Mouse (Mus musculus) kidney, embryonic 14.5 days (tissue): ENCODE measurements around the gene Pbx2. TPM values are rescaled to one million over a fixed set of nuclear protein-coding genes. Genes with fewer than 3 reads are reported as not detected.

Experiments used
- ATAC-seq: fragments of 200-750 bp; cut with Nextera tagmentation; 2 replicates; pipeline ENCODE4 v1.8.0; 2017; ENCODE audit warnings: moderate number of reproducible peaks, mild to moderate bottlenecking, moderate TSS enrichment, moderate library complexity; ENCODE audit not compliant: low FRiP score, low TSS enrichment
- H3K27ac ChIP-seq: fragments of 300-500 bp; sonication (generic); 2 replicates; pipeline ENCODE4 v1.5.1; 2014; ENCODE audit warnings: low read depth, mild to moderate bottlenecking, low read length, moderate library complexity, mixed read lengths
- H3K27me3 ChIP-seq: fragments of 300-500 bp; sonication (generic); 2 replicates; pipeline ENCODE4 v1.6.1; 2014; ENCODE audit warnings: mild to moderate bottlenecking, low read length; ENCODE audit not compliant: control insufficient read depth, insufficient read depth
- H3K36me3 ChIP-seq: fragments of 300-500 bp; sonication (generic); 2 replicates; pipeline ENCODE4 v1.6.1; 2014; ENCODE audit warnings: low read length, mixed read lengths; ENCODE audit not compliant: control insufficient read depth, insufficient read depth
- H3K4me1 ChIP-seq: fragments of 300-500 bp; sonication (generic); 2 replicates; pipeline ENCODE4 v1.6.1; 2014; ENCODE audit warnings: low read length, mixed read lengths; ENCODE audit not compliant: control insufficient read depth, insufficient read depth
- H3K4me2 ChIP-seq: fragments of 300-500 bp; sonication (generic); replicated peaks from 2 replicates; pipeline ENCODE4 v1.6.1; 2014; ENCODE audit warnings: low read depth, mild to moderate bottlenecking, low read length
- H3K4me3 ChIP-seq: fragments of 300-500 bp; sonication (generic); 2 replicates; pipeline ENCODE4 v1.5.1; 2014; ENCODE audit warnings: mild to moderate bottlenecking, low read length
- H3K9ac ChIP-seq: fragments of 300-500 bp; sonication (generic); 2 replicates; pipeline ENCODE4 v1.6.1; 2014; ENCODE audit warnings: low read depth, mild to moderate bottlenecking, low read length, moderate library complexity
- H3K9me3 ChIP-seq: fragments of 300-500 bp; sonication (generic); 2 replicates; pipeline ENCODE4 v1.6.1; 2016; ENCODE audit warnings: low read length; ENCODE audit not compliant: control insufficient read depth
- WGBS: fragments of 180-500 bp; shearing (Covaris S2); extraction: QIAGEN DNeasy Blood & Tissue Kit; methylation state at CpG from one replicate; pipeline ENCODE4 v1.1.7; 2014; 5-methylcytosine and 5-hydroxymethylcytosine counted together
- polyA plus RNA-seq: library from polyadenylated mRNA; unstranded; fragments of >200 nt; fragmentation: Nextera tagmentation; extraction: Ambion mirVana; gene quantifications from 2 replicates; pipeline ENCODE4 v1.2.1, GENCODE M21; 2014

The Pbx2 gene
- polyA plus RNA-seq, 1 experiment from 2014 or later = 17.8 TPM

DNA sequence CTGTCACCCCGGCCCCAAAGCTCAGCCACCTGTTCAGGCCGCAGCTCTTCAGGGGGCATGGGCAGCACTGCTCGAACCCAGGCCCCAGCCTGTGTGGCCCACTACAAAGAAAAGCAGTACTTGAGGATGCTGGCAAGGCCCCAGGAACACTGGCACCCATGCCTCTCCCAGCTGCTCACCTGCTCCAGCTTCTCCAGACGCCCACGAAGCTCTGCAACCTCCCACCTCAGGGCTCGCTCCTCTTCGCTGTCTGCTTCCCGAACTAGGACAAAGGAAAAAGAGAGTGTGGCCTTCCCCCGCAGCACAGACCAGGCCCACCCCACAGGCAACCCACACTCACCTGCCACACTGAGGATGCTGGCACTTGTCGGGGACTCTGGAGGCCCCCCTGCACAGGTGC, 22.8 kb downstream of the Pbx2 start:
- H3K4me3 ChIP-seq = no peak overlapping the region
- ATAC-seq = no peak
- no peak overlapping the region for H3K27ac ChIP-seq
- 91% methylated on average over 10 of the region's 10 CpGs for WGBS
- H3K9me3 ChIP-seq = no peaks in the 10 kb centered on the region
- no peaks in the 10 kb centered on the region for H3K27me3 ChIP-seq
- no peak overlapping the region for H3K4me2 ChIP-seq
- H3K9ac ChIP-seq = no peak overlapping the region
- peaks cover 52% of the 10 kb centered on the region for H3K36me3 ChIP-seq
- no peaks in the 10 kb centered on the region; the same call in 1 of the 2 replicates for H3K4me1 ChIP-seq

DNA sequence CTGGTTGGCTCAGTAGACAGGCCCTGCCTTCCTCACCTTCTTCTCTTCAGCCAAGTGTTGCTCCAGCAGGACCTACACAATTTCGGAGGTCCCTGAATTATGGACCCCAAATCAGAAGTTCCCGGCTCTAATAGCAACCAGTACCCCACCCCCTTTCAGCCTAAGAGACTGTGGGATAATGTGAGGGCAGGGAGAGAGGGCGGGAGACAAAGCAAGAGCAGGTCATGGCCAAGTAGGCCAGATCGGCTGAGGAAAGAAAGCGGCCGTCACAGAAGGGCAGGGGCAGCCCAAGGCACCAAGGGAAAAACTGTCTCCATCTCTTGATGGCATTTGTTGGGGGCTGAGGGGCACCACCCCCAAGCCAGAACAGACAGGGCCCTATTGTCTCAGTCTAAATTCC, 24.8 kb downstream of the Pbx2 start, which contains the start of gene Egfl8:
Gene Egfl8 (minus strand): TSS at position 101 of the 400 bp plus-strand sequence.
- Histone ChIP-seq H3K4me2 (no peak within 1 kb of the TSS), H3K27me3 (no peaks in the 10 kb centered on the region), H3K27ac (no peak within 1 kb of the TSS), H3K36me3 (peaks cover 53% of the 10 kb centered on the region), H3K4me3 (no peak within 1 kb of the TSS), H3K9ac (no peak within 1 kb of the TSS), H3K9me3 (no peaks in the 10 kb centered on the region), H3K4me1 (no peaks in the 10 kb centered on the region)
- ATAC-seq = no peak
- 77% methylated on average over 6 of the region's 6 CpGs for WGBS

- no peak overlapping the region for H3K27ac ChIP-seq
- H3K27me3 ChIP-seq = no peaks in the 10 kb centered on the region
- H3K36me3 ChIP-seq = peaks cover 38% of the 10 kb centered on the region
- H3K9me3 ChIP-seq = no peaks in the 10 kb centered on the region
- no peak overlapping the region for H3K4me2 ChIP-seq
- no peak overlapping the region for H3K4me3 ChIP-seq
- H3K9ac ChIP-seq = no peak overlapping the region
- no peaks in the 10 kb centered on the region for H3K4me1 ChIP-seq
- 27% methylated on average over 6 of the region's 6 CpGs for whole genome bisulfite sequencing
- ATAC-seq = 0 out of 2 replicates have a peak, but pooled peaks have one; percentile 28
Observed at GRCm38 (mm10) chr17:34618999-34619398, 27.9 kb downstream of the Pbx2 start.

DNA sequence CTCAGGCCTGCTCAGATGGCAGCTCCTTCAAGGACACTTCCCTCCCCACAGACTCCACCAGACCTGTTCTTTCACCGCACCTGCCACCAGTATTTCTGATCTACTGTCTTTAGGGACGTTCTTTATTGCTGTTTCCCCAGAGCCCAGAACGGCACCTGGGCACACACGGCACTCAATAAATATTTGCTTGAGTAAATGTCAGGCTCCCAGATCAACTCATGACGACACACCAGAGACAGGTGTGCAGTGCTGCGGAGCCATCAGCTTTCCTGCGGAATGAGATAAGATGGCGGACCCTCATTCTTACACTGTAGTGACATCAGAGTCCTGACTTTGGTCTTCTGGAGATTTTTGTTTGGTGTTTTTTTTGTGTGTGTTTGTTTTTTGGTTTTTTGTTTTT, 29.9 kb downstream of the Pbx2 start:
- 87% methylated on average over 8 of the region's 8 CpGs for WGBS
- no peak overlapping the region for H3K9ac ChIP-seq
- peaks cover 40% of the 10 kb centered on the region for H3K36me3 ChIP-seq

GRCm38 (mm10) chr17:34623161-34623560, 32.1 kb downstream of the Pbx2 start:
- no peak overlapping the region for H3K27ac ChIP-seq
- H3K36me3 ChIP-seq = peaks cover 29% of the 10 kb centered on the region; the same call in 1 of the 2 replicates
- WGBS = 86% methylated on average over 9 of the region's 9 CpGs
- H3K27me3 ChIP-seq = no peaks in the 10 kb centered on the region
- H3K4me2 ChIP-seq = no peak overlapping the region
- peaks cover 11% of the 10 kb centered on the region for H3K4me1 ChIP-seq
- H3K4me3 ChIP-seq = no peak overlapping the region
- no peaks in the 10 kb centered on the region for H3K9me3 ChIP-seq
- H3K9ac ChIP-seq = no peak overlapping the region
- ATAC-seq = no peak

More for the DNA sequence above, 29.9 kb downstream of the Pbx2 start:
- H3K27ac ChIP-seq = no peak overlapping the region
- ATAC-seq = no peak
- H3K4me1 ChIP-seq = peaks cover 1% of the 10 kb centered on the region
- no peak overlapping the region for H3K4me2 ChIP-seq
- H3K9me3 ChIP-seq = no peaks in the 10 kb centered on the region
- H3K4me3 ChIP-seq = no peak overlapping the region
- H3K27me3 ChIP-seq = no peaks in the 10 kb centered on the region

DNA sequence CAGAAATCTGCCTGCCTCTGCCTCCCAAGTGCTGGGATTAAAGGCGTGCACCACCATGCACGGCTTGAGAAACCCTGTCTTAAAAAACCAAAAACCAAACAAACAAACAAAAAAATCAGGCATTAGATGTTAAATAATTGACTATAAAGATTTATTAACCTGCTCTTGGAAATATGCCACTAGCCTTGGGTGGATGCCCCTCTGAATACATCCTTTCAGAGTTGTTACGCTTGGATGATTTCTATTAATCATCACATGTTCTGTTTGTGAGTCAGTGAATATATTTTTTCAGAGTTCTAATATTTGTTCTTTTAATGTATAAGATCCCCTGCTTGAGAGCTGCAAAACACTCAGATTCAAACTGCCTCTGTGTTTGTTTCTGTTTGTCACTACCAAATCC, 33.9 kb downstream of the Pbx2 start:
- ATAC-seq = no peak
- Histone ChIP-seq H3K4me3 (no peak overlapping the region), H3K36me3 (peaks cover 23% of the 10 kb centered on the region; the same call in 1 of the 2 replicates), H3K4me2 (no peak overlapping the region), H3K9ac (no peak overlapping the region), H3K9me3 (no peaks in the 10 kb centered on the region), H3K27ac (no peak overlapping the region), H3K4me1 (peaks cover 24% of the 10 kb centered on the region), H3K27me3 (peaks cover 4% of the 10 kb centered on the region)
- WGBS = 92% methylated on average over 3 of the region's 3 CpGs

DNA sequence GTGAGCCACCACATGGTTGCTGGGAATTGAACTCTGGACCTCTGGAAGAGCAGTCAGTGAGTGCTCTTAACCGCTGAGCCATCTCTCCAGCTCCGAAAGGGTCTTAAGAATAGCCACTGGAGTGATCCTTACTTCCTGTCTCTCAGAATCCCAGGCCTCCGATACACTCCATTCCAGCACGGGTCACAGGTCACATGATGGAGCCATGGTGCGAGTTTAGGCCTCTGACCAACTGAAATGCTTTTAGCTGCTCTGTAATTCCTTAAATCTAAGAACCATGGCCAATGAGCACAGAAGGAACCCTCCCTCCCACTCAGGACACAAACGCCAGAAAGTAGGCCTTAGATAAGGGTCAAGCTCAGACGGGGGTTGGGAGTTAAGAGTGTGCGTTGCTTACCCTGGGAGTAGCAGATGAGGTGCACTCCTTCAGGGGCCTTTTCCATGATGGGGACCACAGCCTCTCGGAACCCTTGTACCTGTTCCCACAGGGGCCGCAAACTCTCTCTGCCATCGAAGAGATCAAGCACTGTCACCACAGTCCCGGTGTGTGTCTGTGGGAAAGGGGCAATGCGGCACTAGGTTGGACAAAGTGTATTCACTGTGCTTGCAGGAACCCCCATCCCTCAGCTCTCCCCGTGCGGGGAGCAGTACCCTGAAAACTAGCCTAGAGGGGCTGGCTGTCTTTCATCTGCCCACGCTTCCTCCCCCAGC, 35.2 kb downstream of the Pbx2 start:
- H3K4me2 ChIP-seq = peak overlapping the region; percentile 89
- peak overlapping the region; percentile 75; the same call in 1 of the 2 replicates for H3K9ac ChIP-seq
- WGBS = 50% methylated on average over 16 of the region's 16 CpGs
- H3K27me3 ChIP-seq = peaks cover 16% of the 10 kb centered on the region
- ATAC-seq = no peak
- peak overlapping the region; percentile 61 for H3K4me3 ChIP-seq
- H3K9me3 ChIP-seq = no peaks in the 10 kb centered on the region
- peak overlapping the region; percentile 96 for H3K27ac ChIP-seq
- H3K4me1 ChIP-seq = peaks cover 35% of the 10 kb centered on the region
- peaks cover 17% of the 10 kb centered on the region; the same call in 1 of the 2 replicates for H3K36me3 ChIP-seq

DNA sequence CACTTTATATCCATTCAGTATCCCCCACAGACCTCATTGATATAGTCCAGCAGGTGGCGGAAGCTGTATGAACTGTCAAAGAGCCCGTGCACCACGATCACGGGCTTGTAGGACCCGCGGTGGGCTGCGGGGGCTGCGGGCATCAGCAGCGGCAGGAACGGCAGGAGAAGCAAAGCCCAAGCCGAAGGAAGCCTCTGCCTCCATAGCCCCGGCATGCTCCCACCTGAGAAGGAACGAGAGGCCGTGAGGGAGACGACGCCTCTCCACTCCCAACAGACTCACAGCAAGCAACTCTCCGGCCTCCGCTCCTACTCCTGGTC, 35.7 kb downstream of the Pbx2 start:
- peaks cover 40% of the 10 kb centered on the region for H3K4me1 ChIP-seq
- under 1% methylated on average over 18 of the region's 18 CpGs for WGBS
- H3K27ac ChIP-seq = peak overlapping the region; percentile 96
- no peaks in the 10 kb centered on the region for H3K9me3 ChIP-seq
- peak; percentile 22; the same call in 1 of the 2 replicates for ATAC-seq
- H3K27me3 ChIP-seq = peaks cover 21% of the 10 kb centered on the region
- H3K36me3 ChIP-seq = peaks cover 17% of the 10 kb centered on the region; the same call in 1 of the 2 replicates
- H3K4me2 ChIP-seq = peak overlapping the region; percentile 89
- H3K4me3 ChIP-seq = peak overlapping the region; percentile 61
- peak overlapping the region; percentile 75 for H3K9ac ChIP-seq
